Mouse (Mus musculus): ENCODE data around the gene Srrd.
"Not testable (repeated sequence)": the region's sequence is repeated elsewhere in the genome, so short reads cannot be mapped to it uniquely, and the experiment has no call there.

The Srrd gene

DNA sequence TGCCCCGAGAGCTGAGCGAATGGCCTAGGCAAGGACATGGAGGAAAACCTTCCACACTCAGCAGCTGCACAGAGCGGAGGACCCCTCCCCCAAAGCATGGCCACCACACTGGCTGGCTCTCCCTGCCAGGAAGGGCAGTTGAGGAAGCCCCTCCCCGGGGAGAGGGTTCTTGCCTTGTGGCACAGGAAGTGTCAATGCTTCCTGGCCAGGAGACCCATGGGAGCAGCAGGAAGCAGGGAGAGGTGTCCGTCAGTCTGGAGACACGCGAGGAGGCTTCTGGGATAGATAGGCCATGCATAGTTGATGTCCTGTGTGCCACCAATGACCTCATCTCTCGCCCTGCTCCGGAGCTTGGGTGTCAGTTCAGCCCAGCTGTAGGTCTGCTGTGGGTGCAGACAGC is 13.5 kb upstream of the Srrd start:
- no peak for DNase-seq (ENCODE audit: low spot score)

DNA sequence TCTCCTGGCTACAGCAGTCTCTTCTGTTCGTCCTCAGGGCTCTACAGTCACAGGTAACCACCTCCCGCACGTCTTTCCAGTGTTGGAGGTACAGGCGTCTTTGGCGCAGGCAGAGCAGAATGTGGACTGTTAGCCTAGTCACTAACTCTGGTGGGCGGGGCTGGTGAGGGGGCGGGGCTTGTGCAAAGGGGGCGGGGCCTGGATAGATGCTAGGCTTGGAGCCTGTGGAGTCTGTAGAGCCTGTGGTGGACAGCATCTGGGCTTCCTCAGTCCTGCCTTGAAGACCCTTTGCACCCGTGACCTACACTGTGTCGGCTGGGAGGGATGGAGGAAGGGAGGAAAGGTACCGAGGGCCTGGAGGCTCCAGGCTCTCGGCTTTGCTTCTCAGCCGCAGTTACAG is 13.1 kb upstream of the Srrd start, which contains the start of gene Gm6583:
Gene Gm6583, minus strand, starts transcription at position 124 of the 400 bp plus-strand sequence.
- no peak for DNase-seq (ENCODE audit: low spot score)

DNA sequence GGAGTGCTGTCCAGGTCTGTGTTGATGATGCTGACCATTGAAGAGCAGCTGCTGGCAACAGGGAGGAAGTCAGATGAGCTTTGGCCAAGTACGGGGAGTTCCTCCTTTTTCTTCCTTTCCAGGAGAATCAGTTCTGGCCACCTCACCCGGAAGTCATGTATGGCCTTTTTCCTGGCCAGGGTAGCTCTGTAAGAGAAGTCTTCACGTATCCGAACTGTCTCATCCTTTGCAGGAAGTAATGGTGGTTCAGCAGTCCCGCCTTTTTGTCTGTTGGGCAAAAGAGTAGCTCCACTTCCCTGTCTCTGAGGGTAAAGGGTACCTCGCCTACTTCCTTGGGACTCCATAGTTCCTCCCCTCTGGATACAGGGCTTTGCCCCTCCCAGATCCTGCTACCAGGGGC is 12.7 kb upstream of the Srrd start:
- no peak for DNase-seq (ENCODE audit: low spot score)

DNA sequence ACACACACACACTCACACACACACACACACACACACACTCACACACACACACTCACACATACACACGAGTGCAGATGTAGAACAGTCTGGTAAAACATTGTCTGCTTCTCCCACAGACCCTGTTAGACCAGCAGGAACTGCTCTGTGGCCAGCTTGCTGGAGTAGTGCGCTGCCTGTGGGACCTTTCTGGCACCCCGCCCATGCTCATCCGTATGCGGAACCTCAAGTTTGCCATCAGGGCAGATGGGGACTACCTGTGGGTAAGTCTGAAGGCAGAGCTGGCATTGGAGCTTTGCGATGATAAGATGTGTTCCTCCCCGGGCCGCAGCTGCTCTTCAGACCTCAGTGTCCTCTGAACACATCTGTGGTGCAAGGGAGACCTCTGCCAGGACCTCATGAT is 6.3 kb upstream of the Srrd start:
- no peak for DNase-seq (ENCODE audit: low spot score)

DNA sequence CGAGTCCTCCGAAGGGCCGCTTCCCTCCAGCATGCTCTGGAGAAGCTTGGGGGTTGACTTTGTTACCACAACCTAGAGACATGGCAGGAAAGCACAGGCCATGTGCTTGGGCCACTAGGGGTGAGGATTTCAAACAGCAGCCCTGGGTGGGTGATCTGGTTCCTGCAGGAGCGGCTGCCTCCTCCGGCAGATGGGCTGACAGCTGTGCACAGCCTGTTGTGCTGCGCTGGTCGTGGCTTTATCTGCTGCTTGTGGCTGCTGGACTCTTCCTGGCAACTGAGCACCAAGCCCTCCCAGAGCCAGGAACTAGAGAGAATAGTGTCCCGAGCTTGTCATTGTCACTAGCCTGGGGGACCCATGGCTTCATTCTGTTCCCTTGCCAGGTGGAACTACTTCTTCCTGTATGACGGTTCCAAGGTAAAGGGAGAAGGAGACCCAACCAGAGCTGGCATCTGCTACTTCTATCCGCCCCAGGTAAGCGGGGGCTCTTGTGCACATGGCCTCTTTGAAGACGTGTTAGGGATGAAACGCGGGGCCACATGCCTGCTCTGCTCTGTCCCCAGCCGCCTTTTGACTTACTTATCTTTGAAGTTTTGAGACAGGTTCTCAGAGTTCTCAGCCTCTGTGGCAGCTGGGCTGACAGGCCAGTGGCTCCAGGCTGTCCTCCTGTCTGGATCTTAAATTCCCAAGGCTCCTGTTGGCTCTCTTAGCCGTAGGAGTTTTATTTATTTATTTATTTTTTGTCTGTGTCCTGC is 3.5 kb upstream of the Srrd start:
- DNase-seq (ENCODE audit: low spot score): no peak

DNA sequence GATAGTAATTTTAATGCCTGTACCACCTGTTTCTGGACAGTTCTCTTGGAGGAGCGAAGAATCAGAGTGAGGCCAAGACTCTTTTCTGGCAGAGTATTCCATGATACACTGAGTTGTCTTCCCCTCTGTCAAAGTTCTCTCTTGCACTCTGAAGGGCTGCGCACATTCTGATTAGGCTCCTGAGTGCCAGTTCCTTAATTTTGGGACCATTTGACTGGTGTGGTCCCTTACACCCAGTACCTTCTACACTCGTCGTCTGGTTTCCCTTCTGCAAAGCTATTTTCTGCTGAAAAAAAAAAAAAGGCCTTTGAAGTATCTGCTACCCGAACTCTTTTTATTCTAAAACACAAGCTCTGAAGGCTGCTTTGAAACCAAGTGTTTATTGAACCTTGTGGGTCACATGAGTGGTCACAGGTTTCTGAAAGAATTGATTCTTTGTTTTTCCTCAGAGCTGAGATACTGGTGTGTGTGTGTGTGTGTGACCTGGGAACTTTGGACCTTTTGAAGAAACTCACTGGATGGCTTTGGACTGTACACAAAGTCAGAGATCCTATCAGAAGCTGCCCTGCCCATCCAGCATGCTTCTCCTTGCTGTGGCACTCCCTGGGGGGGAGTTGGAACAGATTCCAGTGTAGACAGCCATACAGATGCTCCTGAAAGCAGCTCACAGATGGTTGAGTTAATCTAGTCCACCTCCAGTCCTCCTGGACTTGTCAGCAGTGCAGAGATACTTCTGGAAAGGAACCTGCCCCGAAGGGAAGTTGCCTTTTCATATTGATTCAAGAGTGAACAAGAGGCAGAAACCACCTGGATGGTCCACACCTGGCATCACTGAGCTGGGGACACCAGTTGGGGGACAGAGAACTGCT is 1.5 kb upstream of the Srrd start:
- no peak for DNase-seq (ENCODE audit: low spot score)

DNA sequence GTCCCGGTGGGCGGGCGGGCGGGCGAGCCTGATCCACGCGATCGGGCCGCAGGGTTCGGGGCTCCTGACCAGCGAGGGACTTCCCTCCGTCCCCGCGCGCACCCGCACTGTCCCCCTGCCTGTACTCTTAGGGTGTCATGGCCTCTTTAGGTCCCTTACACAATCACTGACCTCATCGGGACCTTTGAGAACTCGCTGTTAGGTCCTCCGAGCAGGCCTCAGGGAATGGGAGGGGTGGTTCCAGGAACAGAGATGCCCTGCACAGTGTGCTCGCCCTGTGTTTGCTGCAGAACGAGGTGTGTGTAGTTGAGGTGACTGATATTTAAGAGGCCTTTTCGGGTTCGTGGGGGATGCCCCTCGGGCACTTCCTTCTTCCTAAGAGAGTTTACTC is 360 bp upstream of the Srrd start:
- no peak for DNase-seq (ENCODE audit: low spot score)

DNA sequence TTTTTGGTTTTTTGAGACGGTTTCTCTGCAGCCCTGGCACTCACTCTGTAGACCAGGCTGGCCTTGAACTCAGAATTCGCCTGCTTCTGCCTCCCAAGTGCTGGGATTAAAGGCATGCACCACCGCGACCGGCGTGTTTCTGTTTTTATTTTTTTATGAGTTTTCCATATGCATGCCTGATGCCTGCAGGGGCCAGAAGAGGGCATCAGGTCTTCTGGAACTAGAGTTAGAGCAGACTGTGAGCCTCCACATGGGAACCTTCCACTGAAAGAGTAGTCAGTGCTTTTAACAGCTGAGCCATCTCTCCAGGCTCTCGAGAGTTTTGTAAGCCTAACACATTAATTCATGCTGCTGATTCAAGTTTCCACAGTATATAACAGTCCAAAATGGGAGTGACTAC is 3.6 kb downstream of the Srrd start:
- no peak for DNase-seq (ENCODE audit: low spot score)

DNA sequence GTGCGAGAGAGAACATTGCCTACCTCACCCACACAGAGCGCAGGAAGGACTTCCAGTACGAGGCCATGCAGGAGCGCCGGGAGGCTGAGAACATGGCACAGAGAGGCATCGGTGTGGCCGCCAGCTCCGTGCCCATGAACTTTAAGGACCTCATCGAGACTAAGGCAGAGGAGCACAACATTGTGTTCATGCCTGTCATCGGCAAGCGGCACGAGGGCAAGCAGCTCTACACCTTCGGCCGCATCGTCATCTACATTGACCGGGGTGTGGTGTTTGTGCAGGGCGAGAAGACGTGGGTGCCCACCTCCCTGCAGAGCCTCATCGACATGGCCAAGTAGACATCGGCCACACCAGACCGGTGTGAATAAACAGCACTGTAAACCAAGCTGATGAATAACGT is 5.8 kb downstream of the Srrd start:
- no peak for DNase-seq (ENCODE audit: low spot score)

DNA sequence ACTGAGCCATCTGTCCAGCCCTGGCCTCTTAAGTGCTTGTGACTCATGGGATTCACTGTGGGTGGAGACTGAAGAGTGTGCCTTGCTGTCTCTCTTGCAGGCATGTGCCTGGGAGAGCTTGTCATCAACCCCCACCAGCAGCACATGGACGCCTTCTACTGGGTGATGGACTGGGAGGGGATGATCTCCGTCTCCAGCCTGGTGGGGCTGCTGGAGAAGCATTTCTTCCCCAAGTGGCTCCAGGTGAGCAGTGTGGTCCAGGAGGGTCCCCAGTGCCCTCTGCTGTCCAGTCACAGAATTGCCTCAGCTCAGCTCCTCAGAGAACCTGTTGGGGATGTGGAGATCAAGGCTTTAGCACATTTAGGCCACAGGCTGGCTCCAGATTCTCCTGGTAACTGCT is 7.4 kb downstream of the Srrd start:
- no peak for DNase-seq (ENCODE audit: low spot score)

DNA sequence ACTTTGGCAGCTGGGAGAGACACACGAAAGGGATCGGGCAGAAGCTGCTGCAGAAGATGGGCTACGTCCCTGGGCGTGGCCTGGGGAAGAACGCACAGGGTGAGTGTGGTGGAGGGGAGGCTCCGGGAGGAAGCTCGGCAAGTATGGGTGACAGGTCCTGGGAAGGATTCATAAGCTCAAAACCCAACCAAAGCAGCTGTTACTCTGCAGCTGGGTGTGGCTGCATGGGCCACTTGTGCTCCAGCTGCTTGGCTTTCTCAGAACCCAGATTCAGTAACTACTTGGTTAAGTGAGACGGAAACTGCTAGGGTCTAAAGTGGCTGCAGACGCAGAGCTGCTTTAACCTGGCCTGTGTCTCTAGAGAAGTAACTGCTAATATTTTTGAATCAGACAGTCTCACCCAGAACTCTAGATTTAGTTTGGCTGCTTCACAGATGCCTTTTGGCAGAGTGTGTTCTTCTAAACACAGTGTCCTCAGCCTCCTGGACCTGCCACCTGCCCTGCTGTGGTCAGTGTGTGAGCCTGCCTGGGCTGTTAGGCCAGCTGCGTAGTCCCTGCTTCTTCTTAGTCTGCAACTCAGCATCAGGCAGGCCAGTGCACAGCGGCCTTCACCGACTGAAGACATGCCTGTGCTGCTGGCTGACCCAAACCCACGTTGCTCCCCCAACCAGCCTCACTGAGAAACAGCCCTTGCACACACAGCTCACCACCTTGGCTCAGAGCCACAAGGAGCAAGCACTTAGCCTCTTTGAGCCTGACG is 12.9 kb downstream of the Srrd start:
- no peak for DNase-seq (ENCODE audit: low spot score)

DNA sequence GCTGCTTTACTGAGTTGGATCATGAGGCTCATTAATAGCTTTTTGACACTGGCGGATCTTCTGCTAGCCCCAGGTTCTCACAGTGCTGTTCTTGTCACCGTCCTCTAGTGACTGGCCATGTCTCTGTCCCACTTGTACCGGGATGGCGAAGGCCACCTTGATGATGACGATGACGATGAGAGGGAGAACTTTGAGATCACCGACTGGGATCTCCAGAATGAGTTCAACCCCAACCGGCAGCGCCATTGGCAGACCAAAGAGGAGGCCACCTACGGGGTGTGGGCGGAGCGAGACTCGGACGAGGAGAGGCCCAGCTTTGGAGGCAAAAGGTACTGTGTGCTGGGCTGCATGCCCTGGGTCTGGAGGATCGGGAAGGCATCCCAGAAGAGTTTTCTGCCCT is 15.0 kb downstream of the Srrd start:
- DNase-seq (ENCODE audit: low spot score): no peak

DNA sequence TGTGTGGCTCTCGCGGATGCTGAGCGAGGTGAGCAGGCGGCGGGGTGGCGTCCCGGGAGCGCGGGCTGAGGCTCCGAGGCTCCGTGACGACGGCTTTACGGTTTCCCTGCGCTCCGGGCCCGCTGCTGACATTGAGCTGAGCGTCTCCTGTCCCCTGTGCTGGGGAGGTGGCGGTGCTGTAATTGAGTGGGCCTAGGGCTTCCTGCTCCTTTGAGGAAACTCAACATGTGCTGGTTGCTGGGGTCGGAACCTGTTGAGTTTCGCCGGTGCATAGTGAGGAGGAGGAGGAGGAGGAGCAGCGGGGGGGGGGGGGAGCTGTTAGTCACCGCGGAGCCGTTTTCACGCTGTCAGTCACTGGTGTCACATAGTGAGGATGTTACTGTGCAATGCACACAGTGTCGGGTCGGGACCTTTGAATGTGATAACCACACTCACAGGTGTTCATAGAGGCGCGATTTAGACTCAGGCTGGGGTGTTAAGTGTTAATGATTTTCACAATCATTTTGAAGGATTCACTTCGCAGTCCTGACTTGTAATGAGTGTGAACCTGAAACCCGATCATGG is 16.3 kb downstream of the Srrd start:
- DNase-seq (ENCODE audit: low spot score): no peak

DNA sequence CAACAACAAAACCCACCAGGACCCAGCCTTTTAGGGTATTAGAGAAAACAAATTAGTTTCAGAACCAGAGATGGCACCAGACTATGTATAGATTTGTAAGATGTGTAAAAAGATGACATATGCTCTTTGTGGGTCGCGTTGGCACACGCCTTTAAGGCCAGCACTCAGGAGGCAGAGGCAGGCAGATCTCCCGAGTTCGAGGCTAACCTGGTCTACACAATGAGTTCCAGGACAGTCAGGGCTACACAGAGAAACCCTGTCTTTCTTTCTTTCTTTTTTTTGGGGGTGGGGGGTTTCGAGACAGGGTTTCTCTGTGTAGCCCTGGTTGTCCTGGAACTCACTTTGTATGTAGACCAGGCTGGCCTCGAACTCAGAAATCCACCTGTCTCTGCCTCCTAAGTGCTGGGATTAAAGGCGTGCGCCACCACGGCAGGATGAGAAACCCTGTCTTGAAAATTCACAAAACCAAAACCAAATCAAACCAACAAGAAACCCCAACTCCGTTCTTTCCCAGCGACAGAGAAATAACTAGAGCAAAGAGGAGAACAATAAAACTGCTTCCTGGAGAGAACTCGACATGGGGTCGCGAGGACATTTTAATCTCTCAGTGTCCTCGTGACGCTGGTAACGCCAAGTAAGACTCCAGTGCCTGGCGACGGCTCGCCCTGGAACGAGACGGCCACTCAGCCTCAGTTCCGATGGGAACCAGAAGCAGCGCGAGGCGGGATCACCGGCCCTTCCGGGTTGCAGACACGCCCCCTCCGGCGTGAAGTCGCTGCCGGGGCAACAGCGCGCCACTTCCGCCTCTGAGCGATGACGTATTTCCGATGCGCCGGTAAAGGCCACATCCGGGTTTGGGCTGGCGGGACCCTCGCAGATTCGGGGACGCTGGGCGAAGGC is 17.0 kb downstream of the Srrd start, which contains the start of gene Tfip11:
Gene Tfip11, plus strand, starts transcription at position 813 of the 900 bp plus-strand sequence.
- peak; percentile 91 for DNase-seq (ENCODE audit: low spot score)

DNA sequence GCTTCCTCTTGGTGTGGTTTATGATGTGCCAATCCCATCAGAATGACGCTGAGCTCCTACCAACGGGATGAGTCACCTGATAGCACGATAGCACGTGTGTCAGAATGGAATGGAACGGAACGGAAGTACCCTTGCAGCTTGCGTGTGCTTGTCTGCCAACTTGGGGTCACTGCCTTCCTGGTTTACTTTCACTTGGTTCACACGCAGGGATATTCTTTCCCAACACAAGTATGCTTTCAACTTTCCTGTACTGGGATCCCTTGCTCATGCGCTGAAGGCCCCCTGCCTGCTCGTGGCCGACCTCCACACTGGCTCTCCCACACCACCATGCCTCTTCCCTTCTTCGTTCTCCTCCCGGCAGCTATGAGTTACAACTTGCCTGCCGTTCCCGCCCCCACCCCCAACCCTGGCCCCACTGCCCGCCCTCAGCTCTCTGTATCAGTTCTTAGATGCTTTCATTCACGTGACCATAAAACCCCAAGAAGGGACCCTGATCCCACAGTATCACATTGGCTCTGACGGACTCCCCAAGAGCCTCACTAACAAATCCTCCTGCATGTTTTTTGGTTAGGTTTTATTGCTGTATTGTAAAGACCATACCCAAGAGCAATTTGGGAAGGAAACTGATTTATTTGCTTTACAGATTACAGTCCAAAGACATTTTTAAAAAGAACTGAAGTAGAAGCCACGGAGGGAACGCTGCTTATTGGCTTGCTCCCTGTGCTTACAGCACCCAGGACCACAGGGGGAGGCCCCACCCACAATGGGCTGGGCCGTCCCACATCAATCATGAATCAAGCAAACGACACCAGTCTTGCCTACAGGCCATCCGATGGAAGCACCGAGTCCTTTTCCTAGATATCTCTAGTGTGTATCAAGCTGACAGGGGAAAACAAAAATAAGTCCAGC is 17.9 kb downstream of the Srrd start:
- no peak for DNase-seq (ENCODE audit: low spot score)

DNA sequence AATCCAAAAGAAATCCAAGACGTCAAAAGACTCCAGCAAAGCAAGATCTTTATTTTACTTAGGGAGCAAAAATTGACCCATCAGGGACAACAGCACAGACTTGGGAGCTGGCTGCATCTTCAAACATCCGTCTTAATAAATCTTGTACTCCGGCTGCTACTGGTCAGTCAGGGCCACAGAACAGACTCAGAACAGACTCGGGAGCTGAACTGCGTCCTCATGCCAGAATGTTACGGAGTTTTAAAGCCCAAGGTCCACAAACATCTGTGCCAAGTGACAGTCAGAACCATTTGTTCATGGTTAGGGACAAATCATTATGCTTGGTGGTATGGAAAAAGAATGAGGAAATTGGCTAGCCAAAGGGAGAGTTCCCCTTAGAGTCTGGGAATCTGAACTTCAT is 19.6 kb downstream of the Srrd start:
- no peak for DNase-seq (ENCODE audit: low spot score)

DNA sequence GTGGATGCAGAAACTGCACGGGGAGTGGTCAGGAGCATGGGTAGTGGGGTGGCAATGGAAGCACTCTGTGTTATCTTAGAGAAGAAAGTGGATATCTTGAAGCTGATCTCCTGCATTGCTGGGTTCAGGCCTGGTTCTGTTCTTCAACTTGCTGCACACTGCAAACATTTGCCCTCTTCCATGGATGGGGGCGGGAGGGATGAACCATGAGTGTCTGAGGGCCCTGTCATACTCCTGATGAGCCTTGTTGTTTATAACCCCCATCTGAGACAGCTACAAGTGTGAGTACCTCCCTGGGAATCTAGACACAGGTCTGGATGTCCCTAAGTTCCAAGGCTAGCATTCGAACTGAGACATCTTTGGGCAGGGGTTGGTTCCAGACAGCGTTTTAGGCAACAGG is 21.5 kb downstream of the Srrd start:
- no peak for DNase-seq (ENCODE audit: low spot score)

DNA sequence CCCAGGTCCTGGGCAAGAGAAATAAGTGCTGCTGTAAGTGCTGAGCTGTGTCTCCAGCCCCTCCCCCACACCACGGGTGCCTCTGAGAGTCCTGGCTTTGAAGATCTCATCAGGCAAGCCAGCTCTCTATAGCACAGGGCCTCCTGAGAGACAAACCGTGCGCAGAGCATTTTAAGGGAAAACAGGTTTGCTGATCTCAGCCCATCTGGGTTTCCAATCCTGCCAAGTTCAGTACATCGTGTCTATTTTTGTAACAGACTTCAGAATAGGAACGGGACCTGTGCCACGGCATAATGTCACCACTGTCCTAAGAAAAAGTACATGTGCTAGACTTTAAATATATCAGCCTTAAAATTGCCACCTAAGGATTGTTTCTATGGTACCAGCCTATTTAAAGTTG is 21.9 kb downstream of the Srrd start:
- no peak for DNase-seq (ENCODE audit: low spot score)

DNA sequence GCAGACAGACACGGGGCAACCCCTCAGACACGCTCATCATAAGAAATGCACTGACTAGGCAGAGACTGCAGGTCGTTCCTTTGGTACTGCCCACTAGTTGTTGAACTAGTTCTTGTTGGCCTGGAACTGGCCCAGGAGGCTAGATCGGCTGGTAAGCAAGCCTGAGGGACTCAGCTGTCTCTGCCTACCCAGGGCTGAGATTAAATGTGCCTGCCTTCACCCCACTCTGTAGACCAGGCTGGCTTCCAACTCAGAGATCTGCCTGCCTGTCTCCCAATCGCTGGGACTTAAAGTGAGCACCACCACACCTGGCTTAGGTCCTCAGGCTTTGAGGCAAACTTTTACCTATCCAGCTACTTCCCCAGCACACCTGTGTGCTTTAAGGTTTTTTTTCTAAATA is 22.5 kb downstream of the Srrd start:
- DNase-seq (ENCODE audit: low spot score): no peak

DNA sequence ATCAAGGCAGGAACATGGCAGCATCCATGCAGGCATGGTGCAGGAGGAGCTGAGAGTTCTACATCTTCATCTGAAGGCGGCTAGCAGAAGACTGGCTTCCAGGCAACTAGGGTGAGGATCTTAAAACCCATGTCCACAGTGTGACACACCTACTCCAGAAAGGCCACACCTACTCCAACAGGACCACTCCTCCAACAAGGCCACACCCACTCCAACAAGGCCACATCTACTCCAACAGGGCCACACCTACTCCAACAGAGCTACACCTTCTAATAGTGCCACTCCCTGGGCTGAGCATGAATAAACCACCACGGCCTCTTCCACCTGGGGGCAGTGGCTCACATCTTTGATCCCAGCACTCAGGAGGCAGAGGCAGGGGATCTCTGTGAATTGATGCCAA is 23.5 kb downstream of the Srrd start:
- DNase-seq (ENCODE audit: low spot score): not testable (repeated sequence)

Measured in urinary bladder, postnatal 10 days (tissue).